Mouse (Mus musculus) common myeloid progenitor, adult 5-6 weeks (primary cell): Measurements from ENCODE around the gene Fcamr. TPM values are rescaled to one million over a fixed set of nuclear protein-coding genes. Genes with fewer than 3 reads are reported as not detected.

Source experiments
- ATAC-seq: replicated peaks from 2 replicates; pipeline ENCODE4 v1.8.0; 2016; ENCODE audit warnings: low read depth, mild to moderate bottlenecking, moderate TSS enrichment, inconsistent platforms; ENCODE audit not compliant: poor library complexity, severe bottlenecking
- total RNA-seq: library from RNA; stranded (forward); fragments of 200-1000, 187-1606 nt; gene quantifications from 2 replicates; pipeline ENCODE4 v1.2.3, GENCODE M21; 2017

Fcamr gene
- total RNA-seq, 1 experiment from 2014 or later, result not detected

GRCm38 (mm10) chr1:130844516-130844915, 43.8 kb downstream of the Fcamr start:
- no peak for ATAC-seq

GRCm38 (mm10) chr1:130849530-130850214, 49.0 kb downstream of the Fcamr start:
- ATAC-seq, result no peak

- ATAC-seq, result no peak
These were observed 49.7 kb downstream of the Fcamr start for GRCm38 (mm10) chr1:130850405-130850804.

DNA sequence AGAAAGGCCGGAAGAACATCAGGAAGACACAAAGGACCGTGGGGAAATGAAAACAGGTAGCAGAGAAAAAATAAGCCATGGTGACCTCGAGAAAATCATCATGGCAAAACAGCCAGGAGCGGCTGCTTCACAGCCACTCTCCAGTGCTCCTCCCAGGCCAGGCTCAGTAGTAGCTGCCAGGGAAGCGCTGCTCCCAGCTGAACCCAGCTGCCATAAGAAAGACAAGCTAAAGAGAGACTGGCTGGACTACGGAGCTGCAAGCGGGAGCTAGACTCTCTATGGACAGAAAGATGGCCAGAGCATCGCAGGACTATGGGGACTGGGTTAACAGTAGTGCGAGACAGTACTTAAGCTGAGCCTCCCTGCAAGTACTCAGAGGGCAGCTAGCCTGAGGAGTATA, 54.1 kb downstream of the Fcamr start:
- ATAC-seq, result no peak

GRCm38 (mm10) chr1:130855723-130856122, 55.0 kb downstream of the Fcamr start:
- ATAC-seq, result no peak

GRCm38 (mm10) chr1:130857456-130857855, 56.8 kb downstream of the Fcamr start:
- ATAC-seq, result no peak

- ATAC-seq, result peak; percentile 77
These were observed 63.5 kb downstream of the Fcamr start for GRCm38 (mm10) chr1:130864238-130864637.

Other genes with a start within 250 kb of the Fcamr start
- not detected in 2 replicates for gene Zp3r, start 171.3 kb upstream of the Fcamr start, total RNA-seq
- not detected in 2 replicates for gene C4bp, start 139.3 kb upstream of the Fcamr start, total RNA-seq
- not detected in 2 replicates for gene Gm29427, start 85.1 kb upstream of the Fcamr start, total RNA-seq
- 10.3 and 10.7 TPM in 2 replicates for gene Yod1, start 83.6 kb upstream of the Fcamr start, total RNA-seq
- 19.4 and 22.3 TPM in 2 replicates for gene Pfkfb2, start 71.6 kb upstream of the Fcamr start, total RNA-seq
- gene AA986860, start 68.9 kb upstream of the Fcamr start, total RNA-seq, result 0.37 and 0.44 TPM in 2 replicates
- not detected in 2 replicates for gene Pigr, start 25.8 kb downstream of the Fcamr start, total RNA-seq
- not detected in 2 replicates for gene Fcmr, start 64.8 kb downstream of the Fcamr start, total RNA-seq
- not detected in 2 replicates for gene Il24, start 86.6 kb downstream of the Fcamr start, total RNA-seq
- gene Il20, start 110.5 kb downstream of the Fcamr start, total RNA-seq, result not detected in 2 replicates
- not detected in 2 replicates for gene Il19, start 139.2 kb downstream of the Fcamr start, total RNA-seq
- not detected in 2 replicates for gene Il10, start 218.9 kb downstream of the Fcamr start, total RNA-seq